Mouse (Mus musculus) spleen, postnatal 14 days (tissue): ENCODE results near the gene A630076J17Rik.

Source experiments
- DNase-seq, 2 experiments: peaks; one replicate each; pipeline ENCODE4 v3.0.0; 2021 to 2022; ENCODE audit warnings: low spot score in 2 of 2

The A630076J17Rik gene

DNA sequence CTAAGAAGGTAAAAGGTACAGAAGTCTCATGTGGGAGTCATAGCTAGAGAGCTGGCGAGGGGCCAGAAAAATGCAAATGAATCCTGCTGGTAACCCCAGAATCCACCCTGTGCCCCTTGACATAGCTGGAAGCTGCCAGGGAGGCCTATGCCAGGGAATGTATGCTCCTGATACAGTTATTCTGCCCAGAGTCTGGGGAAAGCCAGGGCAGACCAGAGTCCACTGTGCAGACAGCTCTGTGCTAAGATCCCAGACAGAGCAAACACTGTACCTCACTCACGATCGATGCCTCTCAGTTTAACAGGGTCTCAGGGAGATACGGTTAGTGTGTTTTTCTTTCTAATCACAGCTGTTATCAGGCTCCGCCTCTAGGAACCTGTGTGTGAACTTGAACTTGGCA lies 592 bp upstream of the A630076J17Rik start:
- no peak for DNase-seq

DNA sequence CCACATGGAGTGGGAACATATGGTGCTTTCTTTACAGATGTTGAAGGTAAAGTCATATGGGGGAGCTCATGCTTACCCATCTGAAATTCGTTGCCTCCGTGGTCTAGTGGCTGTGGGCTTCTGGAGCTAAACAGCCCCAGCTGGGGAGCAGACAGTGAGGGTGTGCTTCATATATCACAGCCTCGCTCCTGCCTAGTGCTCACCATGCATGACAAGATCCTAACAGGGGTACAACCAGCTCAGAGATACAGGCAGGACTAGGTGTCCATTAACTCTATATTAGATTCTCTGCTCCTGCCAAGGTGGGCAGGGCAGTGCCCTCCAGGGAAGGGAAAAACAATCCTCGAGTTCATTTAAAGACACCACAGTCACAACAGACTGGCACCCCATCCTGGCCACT lies 788 bp downstream of the A630076J17Rik start:
- no peak for DNase-seq

DNA sequence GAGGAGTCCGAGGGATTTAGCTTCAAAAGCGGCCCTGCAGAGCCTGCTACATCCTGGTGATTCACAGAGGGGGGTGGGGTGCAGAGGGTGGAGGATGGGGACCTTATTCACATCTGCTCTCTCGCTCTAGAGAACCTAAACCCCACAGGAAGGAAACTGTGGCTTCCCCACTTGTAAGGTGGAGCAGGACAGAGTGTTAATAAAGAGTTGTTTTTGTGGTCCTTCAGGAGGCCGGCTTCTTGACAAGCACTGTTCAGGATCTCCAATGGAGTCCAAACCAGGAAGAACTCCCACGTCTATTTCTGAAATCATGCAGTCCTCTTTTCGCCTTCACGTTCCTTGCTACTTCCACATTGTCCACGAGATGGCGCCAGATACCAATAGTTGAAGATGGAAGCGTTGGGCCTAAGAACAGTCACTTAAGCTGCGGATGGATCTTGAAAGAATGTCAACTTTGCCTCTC lies 3.0 kb downstream of the A630076J17Rik start:
- peak; percentile 32 to 69 for DNase-seq

DNA sequence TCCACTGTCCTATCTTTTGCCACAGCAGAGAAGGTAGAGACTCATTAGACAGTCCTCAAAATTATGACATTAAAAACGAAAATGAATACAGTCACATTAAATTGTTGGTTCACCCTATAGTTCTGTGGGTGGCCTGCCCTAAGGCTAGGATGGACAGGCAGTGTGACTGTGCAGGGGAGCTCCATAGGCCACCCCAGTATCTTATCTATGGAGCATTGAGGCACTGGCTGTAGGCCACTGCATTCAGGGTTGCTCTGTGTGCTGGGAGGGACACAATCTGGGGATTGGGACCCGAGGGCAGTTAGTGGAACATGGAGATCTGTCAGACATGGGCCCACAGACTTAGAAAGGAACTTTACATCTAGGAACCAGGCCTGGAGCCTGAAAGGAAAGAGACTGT lies 3.5 kb downstream of the A630076J17Rik start:
- no peak for DNase-seq

DNA sequence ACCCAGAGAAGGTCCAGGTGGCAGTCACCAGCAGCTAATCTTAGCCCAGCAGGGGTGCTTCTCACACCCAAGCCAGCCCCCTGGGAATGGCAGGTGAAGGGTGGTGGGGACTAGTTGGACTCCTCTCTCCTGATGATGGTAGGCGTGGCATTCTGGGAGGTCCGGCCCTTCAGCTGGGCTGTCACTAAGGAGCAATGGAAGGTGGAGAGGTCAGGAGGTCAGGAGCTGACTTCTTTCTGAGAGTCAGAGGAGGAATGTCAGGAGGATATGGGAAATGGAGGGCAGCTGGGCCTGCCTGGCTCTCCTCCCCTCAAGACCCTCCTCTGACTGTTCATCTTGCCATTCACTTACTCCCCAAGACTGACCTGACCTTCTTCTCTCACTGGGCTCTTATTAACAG lies 7.6 kb downstream of the A630076J17Rik start:
- DNase-seq = no peak

DNA sequence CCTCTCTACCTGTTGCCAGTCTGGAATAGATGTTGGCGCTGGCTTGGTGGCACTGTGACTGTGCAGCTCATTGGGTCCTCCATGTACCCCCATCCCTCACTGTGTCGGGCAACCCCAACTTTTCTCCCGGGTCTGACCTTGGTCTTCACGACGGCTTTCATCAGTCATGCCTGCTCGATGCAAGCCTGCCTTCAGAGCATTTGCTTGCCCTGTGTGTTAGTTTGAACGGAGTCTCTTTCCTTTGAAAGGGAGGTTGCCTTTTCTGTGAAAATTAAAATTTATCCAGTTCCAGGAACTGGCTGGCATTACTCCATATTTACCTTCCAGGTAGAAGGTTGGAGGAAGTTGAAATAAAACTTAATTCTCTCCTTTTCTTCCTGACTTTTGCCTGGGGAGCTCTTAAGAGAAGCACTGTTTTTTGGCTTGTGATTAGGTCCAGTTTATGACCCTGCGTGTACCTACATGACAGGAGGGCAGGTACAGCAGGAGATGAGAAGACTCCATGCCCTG lies 8.1 kb downstream of the A630076J17Rik start:
- no peak for DNase-seq

DNA sequence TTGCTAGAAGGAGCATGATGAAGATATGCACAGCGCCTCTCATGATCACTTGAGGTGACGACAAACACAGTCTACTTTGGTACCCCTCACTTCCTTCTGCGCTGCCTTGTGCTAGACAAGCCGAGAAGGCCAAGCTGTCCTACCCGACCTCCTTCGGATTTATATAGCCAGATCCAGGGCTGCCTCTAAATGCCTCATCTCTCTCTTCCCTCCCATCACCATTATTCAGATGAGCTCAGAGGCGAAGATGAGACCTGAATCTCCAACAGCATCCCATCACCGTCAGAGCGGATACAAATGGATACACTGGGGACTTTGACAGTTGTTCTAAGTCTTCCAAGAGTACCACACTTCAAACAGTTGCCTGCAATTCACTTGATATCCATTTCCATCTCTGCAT lies 9.2 kb downstream of the A630076J17Rik start, which contains the start of gene Prok1:
TSS of gene Prok1 (minus strand) at position 101 of the 400 bp plus-strand sequence.
- no peak for DNase-seq

DNA sequence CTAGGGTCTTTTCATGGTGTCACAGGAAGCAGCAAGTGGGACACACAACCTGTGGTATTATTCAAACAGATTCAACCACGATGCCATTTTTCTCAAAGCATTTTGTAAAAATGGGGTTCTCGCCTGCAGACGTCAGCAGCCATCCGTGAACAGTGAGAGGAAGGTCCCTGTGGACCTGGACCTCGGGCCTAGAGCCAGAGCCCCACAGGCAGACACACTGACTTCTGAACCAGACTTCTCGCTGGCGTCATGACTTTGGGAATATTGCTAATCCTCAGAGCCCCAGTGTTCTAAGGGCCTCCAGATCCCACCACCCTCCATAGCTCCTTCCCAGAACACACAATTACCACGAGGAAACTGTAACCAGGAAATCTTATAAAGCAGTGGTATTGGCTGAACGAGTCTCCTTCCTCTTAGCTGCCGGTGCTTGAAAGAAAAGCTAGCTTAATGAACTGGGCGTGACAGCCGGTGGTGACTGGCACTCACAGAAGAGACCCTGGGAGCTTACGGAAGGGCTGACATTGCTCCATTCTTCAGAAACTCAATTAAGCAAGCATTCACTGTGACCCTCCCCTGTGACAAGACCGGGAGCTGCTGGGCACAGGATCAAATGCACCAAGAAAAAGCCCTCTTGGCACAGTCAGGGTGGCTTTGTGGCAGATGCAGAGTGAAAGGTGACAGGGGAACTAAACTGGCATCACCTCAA lies 11.1 kb downstream of the A630076J17Rik start:
- no peak for DNase-seq

DNA sequence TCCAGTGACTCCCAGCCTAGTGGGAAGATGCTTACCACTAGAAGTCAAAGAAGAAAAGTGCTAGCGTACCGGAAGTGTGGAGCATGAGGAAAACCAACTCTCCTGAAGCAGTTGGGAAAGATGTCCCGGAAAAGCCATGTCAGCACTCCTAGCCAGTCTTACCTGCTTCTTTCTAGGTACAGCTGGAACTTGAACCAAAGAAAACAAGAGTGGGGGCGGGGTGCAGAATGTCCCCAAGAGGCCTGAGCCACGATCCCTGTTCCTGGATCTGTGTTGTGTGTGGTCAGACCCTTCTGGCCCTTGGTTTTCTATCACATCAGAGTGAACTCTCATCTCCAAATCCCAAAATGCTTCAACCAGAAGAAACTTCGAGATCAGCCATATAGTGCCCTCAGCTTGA lies 16.5 kb downstream of the A630076J17Rik start:
- no peak for DNase-seq

DNA sequence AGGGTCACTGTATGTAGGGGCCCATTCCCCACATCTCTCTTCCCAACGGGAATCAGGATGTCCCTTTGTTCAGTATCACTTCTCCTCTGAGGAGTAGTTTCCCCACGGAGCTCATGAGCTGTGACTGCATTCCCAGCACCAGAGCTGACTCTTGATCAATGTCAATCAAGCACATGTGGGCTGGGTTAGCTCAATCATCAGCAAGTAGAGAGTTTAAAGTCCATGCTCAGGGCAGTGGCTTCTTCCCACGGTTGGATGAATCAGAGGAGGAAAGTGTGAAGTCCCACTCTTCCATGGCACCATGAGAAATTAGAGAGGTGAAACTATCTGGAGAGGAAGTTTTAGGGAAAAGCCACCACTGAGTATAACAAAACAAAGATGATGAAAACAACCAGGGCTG lies 18.6 kb downstream of the A630076J17Rik start:
- DNase-seq = no peak

DNA sequence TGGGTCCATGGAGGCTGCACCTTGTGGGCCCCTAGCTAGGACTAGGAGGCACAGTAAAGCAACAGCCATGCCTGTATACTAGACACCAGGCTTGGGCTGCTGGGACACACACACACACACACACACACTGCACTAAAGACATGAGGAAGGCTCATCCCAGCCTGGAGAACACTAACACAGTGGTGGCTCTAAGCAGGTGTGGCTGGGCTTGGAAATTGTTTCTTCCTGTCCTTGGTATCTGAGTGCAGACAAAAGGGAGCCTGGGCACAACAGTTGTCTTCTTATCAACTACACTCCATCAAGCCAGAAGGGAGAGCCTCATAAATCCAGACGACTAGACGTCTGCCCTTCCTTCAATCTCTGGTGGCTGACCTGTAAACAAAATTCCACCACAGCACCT lies 19.9 kb downstream of the A630076J17Rik start:
- DNase-seq = no peak

DNA sequence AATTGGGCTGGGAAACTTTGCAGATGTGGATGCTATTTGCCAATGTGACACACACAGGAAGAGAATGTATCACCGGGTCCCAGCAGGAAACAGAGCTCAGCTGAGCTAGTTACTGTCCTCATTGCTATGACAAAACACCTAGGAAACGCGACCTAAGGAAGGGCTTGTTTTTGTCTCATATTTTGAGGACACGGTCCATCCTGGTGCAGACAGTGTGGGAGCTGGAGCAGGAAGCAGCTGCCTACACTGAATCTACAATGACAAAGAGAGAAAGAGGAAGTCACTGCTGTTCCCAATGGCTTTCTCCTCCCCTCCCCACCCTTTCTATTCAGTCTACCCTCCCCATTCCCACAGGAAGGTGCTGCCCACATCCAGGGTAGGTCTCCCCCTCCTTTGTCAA lies 21.6 kb downstream of the A630076J17Rik start:
- DNase-seq = no peak

DNA sequence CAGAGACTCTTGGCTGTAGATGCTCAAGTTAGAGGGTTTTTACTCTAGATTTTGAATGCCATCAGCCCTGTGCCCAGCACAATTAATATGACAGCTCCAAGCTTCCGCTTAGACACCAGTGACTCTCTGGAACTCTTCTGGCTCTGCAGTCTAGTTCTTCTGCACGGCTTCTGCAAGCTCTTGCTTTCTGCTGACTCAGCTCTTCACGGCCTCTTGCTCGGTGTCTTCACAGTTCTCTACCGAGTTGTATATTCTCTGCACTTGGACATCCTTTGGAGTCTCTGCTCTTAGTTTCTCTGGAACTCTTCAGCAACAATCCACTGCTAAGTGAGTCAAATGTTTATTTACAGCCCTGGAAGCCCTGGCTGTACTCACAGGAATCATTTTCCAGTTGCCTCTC lies 23.5 kb downstream of the A630076J17Rik start:
- DNase-seq = no peak

DNA sequence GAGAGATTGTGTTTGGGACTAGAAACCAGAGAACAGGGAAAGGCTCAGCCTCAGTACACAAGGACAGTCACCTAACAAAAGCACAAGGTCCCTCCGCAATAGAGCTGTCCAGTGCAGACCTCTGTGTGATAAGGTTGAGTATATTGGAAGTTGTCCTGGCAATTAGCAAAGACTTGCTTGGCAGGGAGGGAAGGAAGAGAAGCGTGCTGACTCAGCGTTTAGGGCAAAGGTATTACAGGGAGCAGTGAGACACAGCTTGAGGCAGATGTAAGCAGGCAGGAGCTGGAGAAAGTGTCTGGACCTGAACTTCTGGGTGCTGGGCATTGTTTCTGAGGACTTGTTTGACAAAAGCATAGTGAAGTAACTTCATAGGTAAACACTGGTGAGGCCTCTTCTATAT lies 25.6 kb downstream of the A630076J17Rik start:
- DNase-seq = no peak

DNA sequence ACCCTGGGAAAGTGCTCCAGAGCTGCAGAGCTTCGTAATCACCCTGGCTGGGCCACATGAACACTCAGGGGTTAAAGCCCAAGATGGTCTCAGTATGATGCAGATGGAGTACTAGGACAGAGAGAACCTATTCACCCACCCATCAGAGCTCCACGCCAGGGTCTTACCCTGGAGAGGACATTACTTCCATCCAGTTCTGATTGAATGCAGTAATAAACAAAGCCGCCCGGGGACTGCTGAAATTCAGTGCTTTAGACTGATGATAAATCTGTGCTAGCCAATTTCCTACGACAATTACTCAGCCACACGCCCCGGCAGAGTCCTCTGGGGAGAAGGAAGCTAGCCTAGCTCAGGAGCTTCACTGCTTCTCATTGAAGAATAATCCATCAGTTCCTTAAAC lies 26.3 kb downstream of the A630076J17Rik start:
- DNase-seq = no peak

DNA sequence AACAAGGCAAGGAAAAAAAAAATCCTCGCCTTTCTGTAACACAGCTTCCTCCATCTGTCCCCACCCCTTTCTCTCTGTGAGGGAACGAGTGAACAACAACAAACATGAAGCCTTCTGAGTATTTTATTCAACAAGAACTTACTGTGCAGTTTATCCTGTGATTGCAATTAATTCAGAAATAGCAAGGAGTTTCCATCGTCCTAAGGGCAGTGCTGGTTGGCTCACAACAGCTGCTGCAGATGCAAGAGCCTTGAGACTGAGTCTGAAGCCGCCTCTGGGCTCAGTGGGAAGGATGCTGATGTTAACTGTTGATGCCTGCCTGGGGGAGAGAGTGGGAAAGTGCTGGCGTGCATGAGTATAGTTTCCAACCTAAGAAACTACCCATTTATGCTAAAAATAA lies 27.5 kb downstream of the A630076J17Rik start:
- DNase-seq = no peak

DNA sequence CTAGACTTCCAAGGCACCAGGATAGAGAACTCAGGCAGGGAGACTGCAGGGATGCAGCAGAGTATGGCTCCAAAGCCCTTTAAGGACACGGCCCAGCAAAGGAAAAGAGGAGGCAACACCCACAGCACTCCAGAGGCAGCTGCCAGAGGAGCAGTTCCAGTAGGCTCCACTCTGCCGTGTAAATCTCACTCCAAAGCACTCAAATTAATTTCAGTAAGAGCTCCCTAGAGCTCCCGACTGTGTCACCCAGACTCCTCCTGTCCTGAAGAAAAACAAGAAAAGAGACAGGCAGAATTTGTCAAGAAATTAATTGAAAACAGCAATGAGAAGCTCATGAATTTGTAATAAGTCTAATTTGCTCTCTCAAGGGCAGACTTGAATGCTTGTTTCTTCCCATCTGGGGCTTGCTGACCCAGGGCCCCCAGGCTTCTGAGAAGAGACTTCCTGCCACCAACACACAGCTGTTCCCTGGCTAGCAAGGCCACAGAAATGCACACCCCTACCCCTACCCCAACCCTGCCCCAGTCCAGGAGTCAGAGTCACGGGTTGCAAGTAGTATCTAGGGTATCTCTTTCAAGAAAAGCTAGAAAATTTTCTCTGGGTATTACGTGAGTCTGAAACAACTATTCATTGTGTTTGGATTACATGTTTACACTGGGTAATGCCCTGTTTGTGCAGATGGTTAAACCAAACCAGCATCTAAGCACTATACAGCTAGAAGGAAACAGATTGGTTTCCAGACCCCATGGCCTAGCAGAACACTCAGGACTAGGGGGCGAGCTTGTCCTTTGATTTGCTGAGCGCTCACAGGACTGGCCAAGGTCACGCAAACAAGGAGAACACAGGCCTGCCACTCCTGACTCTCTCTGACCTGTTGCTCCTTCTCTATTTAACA lies 30.8 kb downstream of the A630076J17Rik start:
- no peak for DNase-seq

DNA sequence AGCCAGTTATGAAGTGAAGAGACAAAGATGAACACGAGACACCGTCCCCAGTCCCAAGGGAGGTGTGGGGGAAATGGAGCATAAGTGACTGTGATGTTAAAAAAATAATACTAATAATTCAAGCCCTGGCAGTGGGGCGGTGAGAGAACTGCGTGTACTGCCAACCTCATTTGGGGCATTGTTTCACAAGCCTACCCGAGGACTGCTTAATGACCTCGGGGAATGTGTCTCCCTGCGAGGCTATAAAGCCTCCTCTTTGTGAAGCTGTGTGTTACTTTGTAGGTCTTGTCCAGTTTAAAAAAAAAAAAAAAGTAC lies 31.4 kb downstream of the A630076J17Rik start:
- DNase-seq = no peak

DNA sequence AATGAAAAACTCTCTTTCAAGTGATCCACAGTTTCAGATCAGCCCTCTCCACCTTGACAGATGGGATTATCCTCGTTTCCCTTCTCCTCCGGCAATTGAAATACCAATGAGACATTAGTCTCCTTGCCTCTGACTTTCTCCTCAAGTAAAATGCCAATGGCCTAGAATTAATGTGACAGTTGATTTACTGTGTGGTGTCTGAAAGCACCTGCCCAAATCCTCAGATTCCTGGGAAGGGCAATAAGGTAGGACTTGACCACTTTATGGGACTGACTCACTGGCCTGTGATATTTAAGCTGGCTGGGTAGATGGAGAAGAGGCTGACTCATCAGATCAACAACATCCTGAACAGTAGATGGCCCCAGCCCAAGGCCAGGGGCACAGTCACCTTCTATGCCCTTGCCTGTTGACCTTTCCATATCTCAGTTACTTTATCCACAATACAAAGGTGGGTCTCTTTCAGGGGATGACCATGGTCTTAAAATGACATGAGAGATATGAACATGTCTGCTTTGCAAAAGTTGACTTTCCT lies 36.5 kb downstream of the A630076J17Rik start:
- DNase-seq = no peak

DNA sequence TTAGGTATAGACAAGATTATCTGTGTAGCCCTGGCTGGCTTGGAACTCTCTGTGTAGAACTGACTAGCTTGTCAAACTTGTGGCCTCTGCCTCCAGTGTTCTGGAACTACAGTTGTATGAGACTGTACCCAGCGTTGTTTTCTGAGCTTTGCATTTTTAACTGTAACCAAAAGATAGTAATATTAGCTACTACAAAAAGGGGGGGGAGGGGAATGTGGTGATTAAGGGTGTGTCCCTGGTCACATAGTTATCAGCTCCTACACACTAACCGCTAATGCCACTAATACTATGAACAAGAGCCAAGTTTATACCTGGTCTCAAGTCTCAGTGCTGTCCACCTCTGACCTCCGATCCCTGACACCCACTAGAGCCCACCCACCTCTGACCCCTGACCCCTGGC lies 42.0 kb downstream of the A630076J17Rik start:
- no peak for DNase-seq

DNA sequence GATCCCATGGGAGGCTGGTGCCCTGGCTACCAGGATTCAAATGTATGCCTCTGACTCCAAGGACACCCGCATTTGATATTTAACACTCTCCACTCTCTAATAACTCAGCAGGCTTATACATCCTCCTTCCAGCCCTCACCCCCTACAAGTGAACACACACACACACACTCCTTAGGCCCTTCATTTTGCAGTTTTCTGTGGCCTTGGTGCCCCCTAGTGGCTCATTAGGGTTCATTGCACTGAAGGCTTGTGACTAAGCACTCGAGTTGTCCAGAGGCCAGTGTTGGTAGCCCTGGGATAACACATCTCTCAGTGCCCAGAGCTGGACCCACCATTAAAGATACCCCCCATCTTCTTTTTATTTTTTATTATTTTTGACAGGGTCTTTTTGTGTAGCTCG lies 43.4 kb downstream of the A630076J17Rik start:
- DNase-seq = peak in 1 of 2 experiments; percentile 41

DNA sequence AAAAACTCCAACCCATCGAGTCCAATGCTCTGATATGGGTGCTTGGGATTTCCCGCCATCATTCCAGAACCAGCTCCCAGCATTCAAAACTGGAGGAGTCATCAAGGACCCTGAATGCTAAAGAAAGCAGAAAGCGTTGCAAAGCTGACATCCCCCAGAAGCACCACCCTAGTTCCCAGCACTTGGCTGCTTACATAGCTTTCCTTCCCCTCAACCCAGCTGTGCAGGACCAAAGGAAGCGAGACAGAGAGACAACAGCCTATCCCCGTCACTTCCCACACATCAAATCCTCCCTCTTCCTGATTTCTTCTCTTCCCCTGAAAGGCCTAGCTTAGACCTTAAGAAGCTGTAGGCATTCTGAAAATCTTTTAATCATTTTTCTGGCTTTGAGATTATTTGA lies 44.9 kb downstream of the A630076J17Rik start:
- DNase-seq = no peak

DNA sequence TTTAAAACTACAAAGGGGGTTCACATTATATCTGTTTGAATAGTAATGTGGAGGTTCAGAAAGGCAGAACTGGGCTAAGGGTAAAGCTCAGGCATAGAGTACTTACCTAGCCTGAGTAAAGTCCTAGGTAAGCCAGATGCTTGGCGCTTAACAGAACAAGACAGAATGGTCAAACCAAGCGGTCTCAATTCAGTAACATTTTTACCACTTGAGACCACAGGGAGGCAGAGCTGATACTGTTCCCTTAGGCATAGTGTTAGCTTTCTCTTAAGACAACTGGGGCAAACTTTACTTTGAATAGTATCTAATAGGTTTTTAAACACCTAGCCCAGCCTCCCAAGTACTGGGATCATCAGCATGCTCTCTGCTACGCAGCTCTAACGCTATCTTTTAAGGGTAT lies 45.6 kb downstream of the A630076J17Rik start:
- no peak for DNase-seq
